Mouse (Mus musculus): ENCODE results near the gene Cox6b2. TPM values are rescaled to one million over a fixed set of nuclear protein-coding genes. Genes with fewer than 3 reads are reported as not detected.

The Cox6b2 gene
- polyA plus RNA-seq, 1 experiment from 2014 or later: 14.1 TPM

DNA sequence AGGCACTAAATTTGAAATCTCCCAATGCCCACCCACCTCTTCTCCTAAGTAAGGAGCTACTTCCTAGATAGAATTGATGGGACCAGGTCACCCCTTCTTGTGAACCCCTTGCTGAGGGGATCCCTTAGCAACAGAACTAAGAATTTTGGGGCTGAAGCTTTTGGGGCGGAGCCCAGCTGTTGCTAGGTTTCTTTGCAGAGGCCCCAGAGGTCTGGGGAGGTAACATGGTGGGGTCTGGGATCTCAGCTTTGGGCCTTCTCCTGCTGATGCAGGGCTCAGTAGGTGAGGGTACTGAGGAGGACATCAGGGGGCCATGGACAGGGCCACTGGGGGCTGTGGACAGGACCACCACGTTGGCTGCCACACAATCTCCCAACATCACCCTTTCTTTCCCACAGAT lies 29.9 kb upstream of the Cox6b2 start, which contains the start of the genes Il11 and Tmem190:
Gene Il11, minus strand, starts transcription at position 101 of the 400 bp plus-strand sequence.
Gene Tmem190, plus strand, starts transcription at position 179 of the 400 bp plus-strand sequence.
- H3K4me1 ChIP-seq: no peaks in the 10 kb centered on the region
- no peak for ATAC-seq (replicated peaks)
- WGBS: 73% methylated on average over 2 of the region's 2 CpGs
- peaks cover 31% of the 10 kb centered on the region for H3K27me3 ChIP-seq
- no peak within 1 kb of the TSS for H3K27ac ChIP-seq (replicated peaks)
- H3K9me3 ChIP-seq: no peaks in the 10 kb centered on the region
- H3K9ac ChIP-seq (replicated peaks): no peak within 1 kb of the TSS
- no peaks in the 10 kb centered on the region for H3K36me3 ChIP-seq
- H3K4me3 ChIP-seq: no peak within 1 kb of the TSS
- no peak within 1 kb of the TSS for H3K4me2 ChIP-seq (replicated peaks)

- H3K36me3 ChIP-seq: no peaks in the 10 kb centered on the region
- no peak for ATAC-seq (replicated peaks)
- peaks cover 33% of the 10 kb centered on the region for H3K27me3 ChIP-seq
- H3K9me3 ChIP-seq: no peaks in the 10 kb centered on the region
- no peak overlapping the region for H3K27ac ChIP-seq (replicated peaks)
- H3K4me3 ChIP-seq: no peak overlapping the region
- 57% methylated on average over 3 of the region's 3 CpGs for WGBS
- H3K9ac ChIP-seq (replicated peaks): no peak overlapping the region
- peaks cover 4% of the 10 kb centered on the region for H3K4me1 ChIP-seq
- H3K4me2 ChIP-seq (replicated peaks): no peak overlapping the region
Measured at GRCm38 (mm10) chr7:4782130-4782529, 29.2 kb upstream of the Cox6b2 start.

DNA sequence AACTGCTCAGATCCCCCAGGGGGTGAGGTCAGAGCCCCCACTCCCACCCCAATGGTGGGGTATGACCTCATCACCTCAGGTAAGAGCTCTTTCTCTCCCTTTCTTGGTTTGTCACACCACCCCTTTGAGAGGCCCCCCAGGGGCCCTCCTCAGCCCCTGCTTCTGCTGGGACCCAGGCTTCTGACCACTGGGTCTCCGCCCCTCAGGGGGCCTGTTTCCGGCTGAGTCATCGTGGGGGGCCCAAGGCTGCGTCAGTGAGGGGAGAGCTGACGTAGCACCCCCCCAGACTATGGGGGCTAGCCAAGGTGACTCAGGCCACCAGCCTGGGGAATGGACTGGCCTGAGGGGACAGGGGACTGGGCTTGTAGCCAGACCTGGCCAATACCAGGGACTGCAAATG lies 27.0 kb upstream of the Cox6b2 start:
- peaks cover 9% of the 10 kb centered on the region for H3K4me1 ChIP-seq
- H3K9ac ChIP-seq (replicated peaks): no peak overlapping the region
- no peak overlapping the region for H3K4me3 ChIP-seq
- no peak for ATAC-seq (replicated peaks)
- H3K27ac ChIP-seq (replicated peaks): no peak overlapping the region
- no peaks in the 10 kb centered on the region for H3K9me3 ChIP-seq
- no peak overlapping the region for H3K4me2 ChIP-seq (replicated peaks)
- no peaks in the 10 kb centered on the region for H3K36me3 ChIP-seq
- WGBS: 40% methylated on average over 5 of the region's 5 CpGs
- peaks cover 55% of the 10 kb centered on the region for H3K27me3 ChIP-seq

GRCm38 (mm10) chr7:4777851-4778637 lies 25.1 kb upstream of the Cox6b2 start:
- Histone ChIP-seq H3K36me3 (no peaks in the 10 kb centered on the region), H3K4me1 (peaks cover 9% of the 10 kb centered on the region), H3K4me2 (replicated peaks) (no peak overlapping the region), H3K9ac (replicated peaks) (no peak overlapping the region), H3K27ac (replicated peaks) (no peak overlapping the region), H3K27me3 (peaks cover 65% of the 10 kb centered on the region), H3K9me3 (no peaks in the 10 kb centered on the region), H3K4me3 (no peak overlapping the region)
- ATAC-seq (replicated peaks): no peak; the same call in 1 of the 2 replicates
- WGBS: 3% methylated on average over 16 of the region's 20 CpGs

DNA sequence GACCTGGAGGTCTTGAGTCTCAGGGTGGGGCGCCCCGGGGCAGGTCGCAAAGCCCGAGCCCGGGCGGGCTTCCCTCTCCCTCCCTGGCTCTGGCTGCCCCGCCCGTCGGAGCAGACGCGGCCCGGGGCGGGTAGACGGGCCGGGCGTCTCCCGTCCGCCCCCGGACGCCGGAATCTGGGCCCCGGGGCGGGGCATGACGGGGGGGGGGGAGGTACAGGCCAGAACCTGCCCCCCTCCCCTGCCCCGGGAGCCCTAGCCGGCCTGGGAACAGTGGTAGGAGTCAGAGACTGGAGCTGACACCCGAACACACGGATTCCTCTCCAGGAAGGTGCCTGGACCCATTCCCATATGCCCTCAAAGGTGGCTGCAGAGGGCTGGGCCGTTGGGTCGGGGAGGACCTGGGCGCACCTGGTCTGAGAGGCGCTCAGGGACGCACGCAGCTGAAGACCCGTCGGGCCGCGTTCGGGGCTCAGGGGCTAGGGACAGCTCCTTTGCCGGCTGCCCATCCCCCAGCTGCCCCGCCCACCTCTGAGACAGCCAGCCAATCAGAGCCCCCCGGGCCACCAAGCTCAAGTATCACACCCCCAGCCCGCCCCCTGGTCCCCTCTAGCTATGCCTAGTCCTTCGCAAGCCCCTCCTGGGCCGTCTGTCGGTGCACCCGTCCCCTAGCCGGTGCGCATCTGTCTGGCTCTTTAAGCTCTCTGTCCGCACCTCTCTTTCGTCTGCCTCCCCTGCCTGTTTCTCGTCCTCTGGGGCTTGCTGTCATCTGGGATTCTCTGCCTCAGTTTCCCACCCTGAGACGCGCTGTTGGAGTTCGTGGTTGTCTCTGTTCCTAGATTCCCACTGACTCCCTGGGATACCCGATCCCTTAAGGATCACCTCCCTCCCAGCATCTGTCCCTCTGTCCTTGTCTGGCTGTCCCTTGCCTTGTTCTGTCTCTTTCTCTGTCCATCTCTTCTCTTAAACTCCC lies 24.3 kb upstream of the Cox6b2 start:
- Histone ChIP-seq H3K4me3 (peak overlapping the region; percentile 39), H3K9ac (replicated peaks) (peak overlapping the region; percentile 35; the same call in 1 of the 2 replicates), H3K27ac (replicated peaks) (no peak overlapping the region), H3K27me3 (peaks cover 65% of the 10 kb centered on the region), H3K4me1 (peaks cover 9% of the 10 kb centered on the region), H3K9me3 (no peaks in the 10 kb centered on the region), H3K4me2 (replicated peaks) (peak overlapping the region; percentile 43), H3K36me3 (no peaks in the 10 kb centered on the region)
- ATAC-seq (replicated peaks): peak; percentile 80
- WGBS: under 1% methylated on average over 43 of the region's 56 CpGs

- Histone ChIP-seq H3K4me1 (peaks cover 9% of the 10 kb centered on the region), H3K9ac (replicated peaks) (no peak overlapping the region), H3K27me3 (peaks cover 65% of the 10 kb centered on the region), H3K36me3 (no peaks in the 10 kb centered on the region), H3K4me2 (replicated peaks) (no peak overlapping the region), H3K4me3 (no peak overlapping the region), H3K27ac (replicated peaks) (no peak overlapping the region), H3K9me3 (no peaks in the 10 kb centered on the region)
- no peak for ATAC-seq (replicated peaks)
- 57% methylated on average over 10 of the region's 10 CpGs for WGBS
Measured at GRCm38 (mm10) chr7:4776131-4776530, 23.2 kb upstream of the Cox6b2 start.

DNA sequence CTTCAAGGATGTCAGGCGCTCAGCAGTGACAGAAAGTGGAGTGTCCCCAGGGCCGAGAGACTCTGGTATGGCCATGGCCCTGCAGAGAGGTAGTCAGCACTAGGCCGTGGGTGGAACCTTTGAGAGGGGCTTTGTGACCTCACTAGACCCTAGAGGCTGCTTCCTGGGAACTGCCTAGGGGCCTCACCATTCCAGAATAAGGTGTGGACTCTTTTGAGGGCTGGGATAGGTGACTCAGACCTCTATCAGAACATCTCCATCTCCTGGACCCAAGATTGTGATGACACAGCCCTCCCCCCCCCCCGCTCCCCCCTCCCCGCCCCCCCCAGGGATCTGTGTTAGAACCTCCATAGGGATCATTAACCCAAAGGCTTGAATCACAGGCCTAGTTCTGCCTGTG lies 18.3 kb upstream of the Cox6b2 start, which contains the start of gene Fam71e2:
Gene Fam71e2, minus strand, starts transcription at position 101 of the 400 bp plus-strand sequence.
- Histone ChIP-seq H3K36me3 (no peaks in the 10 kb centered on the region), H3K4me1 (no peaks in the 10 kb centered on the region), H3K4me3 (no peak within 1 kb of the TSS), H3K27ac (replicated peaks) (no peak within 1 kb of the TSS), H3K9me3 (no peaks in the 10 kb centered on the region), H3K4me2 (replicated peaks) (no peak within 1 kb of the TSS), H3K9ac (replicated peaks) (no peak within 1 kb of the TSS), H3K27me3 (peaks cover 23% of the 10 kb centered on the region)
- ATAC-seq (replicated peaks): no peak
- 83% methylated on average over 4 of the region's 5 CpGs for WGBS

DNA sequence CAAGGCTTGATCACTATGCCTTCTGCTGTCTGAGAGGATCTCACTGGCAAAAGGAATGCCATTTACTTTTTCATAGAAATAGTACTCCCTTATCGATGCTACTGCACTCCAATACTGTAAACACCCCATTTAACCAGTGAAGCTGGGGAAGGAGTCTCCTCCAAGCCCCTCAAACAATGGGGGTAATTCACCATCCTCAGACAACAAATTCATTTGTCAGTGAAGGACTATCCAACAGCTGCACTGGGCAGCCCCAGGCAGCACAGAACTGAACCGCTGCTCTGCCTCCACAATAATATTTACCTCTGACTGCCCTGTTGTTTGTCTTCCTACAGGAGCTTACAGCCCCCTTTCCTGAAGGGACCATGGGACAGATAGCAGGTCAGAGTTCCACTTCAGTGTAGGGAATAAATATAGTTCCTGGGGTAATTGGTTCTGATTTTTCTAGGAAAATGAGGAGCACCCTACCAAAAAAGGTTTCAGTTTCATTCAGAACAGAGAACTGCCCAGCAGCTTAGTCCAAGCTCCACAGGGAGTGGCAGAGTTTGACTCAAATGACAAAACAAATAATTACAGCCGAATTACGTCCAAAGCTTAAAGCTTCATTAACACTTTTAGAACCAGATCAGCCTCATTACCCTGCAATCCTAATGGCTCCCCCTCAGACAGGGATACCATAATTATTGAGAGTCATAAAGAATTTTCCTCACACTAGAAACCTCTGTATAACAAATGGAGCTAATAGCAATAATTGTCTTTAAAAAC lies 12.2 kb upstream of the Cox6b2 start:
- 4% methylated on average over 4 of the region's 4 CpGs for WGBS
- Histone ChIP-seq H3K27me3 (no peaks in the 10 kb centered on the region), H3K4me2 (replicated peaks) (no peak overlapping the region), H3K9ac (replicated peaks) (no peak overlapping the region), H3K4me3 (no peak overlapping the region), H3K27ac (replicated peaks) (no peak overlapping the region), H3K9me3 (no peaks in the 10 kb centered on the region), H3K4me1 (peaks cover 12% of the 10 kb centered on the region; the same call in 1 of the 2 replicates), H3K36me3 (no peaks in the 10 kb centered on the region)
- ATAC-seq (replicated peaks): no peak

- Histone ChIP-seq H3K36me3 (no peaks in the 10 kb centered on the region), H3K4me2 (replicated peaks) (no peak overlapping the region), H3K4me3 (no peak overlapping the region), H3K27ac (replicated peaks) (no peak overlapping the region), H3K9ac (replicated peaks) (no peak overlapping the region), H3K9me3 (no peaks in the 10 kb centered on the region), H3K27me3 (no peaks in the 10 kb centered on the region), H3K4me1 (peaks cover 2% of the 10 kb centered on the region; the same call in 1 of the 2 replicates)
- 40% methylated on average over 1 of the region's 1 CpGs for WGBS
- ATAC-seq (replicated peaks): no peak
Measured at GRCm38 (mm10) chr7:4759670-4760069, 6.8 kb upstream of the Cox6b2 start.

DNA sequence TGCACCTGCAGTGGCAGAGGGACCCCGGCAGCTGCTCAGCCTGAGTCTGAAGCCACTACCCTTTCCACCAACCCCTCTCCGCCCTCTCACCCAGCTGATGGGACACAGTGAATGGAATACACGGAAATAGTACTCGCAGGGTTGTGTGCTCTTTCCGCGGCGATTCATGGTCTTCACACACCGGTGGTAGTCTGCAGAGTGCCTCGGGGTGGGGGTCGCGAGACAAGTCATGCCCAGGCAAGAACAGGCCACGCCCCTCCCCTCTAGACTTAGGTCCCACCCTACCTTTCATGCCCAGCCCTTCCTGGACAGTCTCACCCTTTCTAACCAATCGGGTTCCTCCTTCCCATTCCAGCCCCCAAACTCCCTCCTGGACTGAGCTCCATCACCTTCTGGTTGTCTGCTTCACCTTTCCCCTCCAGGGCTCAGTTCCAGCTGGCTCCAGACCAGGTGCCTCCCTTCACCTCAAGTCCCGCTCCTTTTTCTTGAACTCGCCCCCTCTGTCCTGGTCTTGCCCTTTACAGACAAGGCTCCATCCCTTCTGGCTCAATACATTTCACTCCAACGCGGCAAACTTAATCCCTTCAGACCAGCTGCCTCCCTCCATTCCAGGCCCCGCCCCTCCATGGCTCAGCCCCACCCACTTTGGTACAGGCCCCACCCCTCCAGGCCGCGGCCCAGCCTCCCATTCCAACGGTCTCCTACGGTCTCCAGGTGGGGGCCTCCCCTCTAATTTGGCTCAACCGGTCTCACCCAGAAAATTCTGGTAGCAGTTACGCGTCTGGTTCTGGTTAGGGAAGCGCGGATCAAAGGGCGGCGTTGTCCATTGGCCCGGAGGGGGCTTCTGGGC lies 698 bp downstream of the Cox6b2 start:
- Histone ChIP-seq H3K27ac (replicated peaks) (no peak overlapping the region), H3K4me2 (replicated peaks) (peak overlapping the region; percentile 38), H3K4me3 (peak overlapping the region; percentile 27), H3K4me1 (peaks cover 19% of the 10 kb centered on the region), H3K36me3 (no peaks in the 10 kb centered on the region), H3K9ac (replicated peaks) (no peak overlapping the region), H3K27me3 (no peaks in the 10 kb centered on the region), H3K9me3 (no peaks in the 10 kb centered on the region)
- ATAC-seq (replicated peaks): peak; percentile 55
- WGBS: under 1% methylated on average over 29 of the region's 30 CpGs

DNA sequence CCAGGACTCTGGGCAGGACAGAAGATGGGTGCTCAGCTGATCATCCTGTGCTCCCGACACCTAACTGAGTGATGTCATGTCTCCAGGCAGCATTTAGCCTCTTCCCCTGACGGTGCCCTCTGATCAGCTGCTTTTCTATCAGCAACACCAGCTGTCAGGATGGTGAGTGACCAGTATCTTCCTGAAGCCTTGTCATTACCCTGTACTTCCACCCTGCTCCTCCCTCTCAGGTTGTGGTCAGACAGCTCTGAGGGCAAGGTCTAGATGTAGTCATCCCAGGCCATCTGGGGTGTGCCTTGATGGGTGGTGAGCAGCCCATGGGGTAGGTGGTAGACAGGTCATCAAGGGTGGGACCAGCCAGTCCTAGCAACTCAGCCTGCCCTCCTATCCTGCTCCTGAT lies 3.7 kb downstream of the Cox6b2 start:
- Histone ChIP-seq H3K4me3 (no peak overlapping the region), H3K9me3 (no peaks in the 10 kb centered on the region), H3K27ac (replicated peaks) (no peak overlapping the region), H3K4me2 (replicated peaks) (no peak overlapping the region), H3K27me3 (no peaks in the 10 kb centered on the region), H3K36me3 (peaks cover 12% of the 10 kb centered on the region), H3K4me1 (peaks cover 19% of the 10 kb centered on the region), H3K9ac (replicated peaks) (no peak overlapping the region)
- ATAC-seq (replicated peaks): no peak
- WGBS: 88% methylated on average over 2 of the region's 2 CpGs

All from forebrain, embryonic 15.5 days (tissue).